Mouse (Mus musculus) forebrain, embryonic 11.5 days (tissue): Measurements from ENCODE around the gene Tgfbr3. TPM values are rescaled to one million over a fixed set of nuclear protein-coding genes. Genes with fewer than 3 reads are reported as not detected.

ENCODE experiments used
- ATAC-seq: fragments of 200-750 bp; cut with Nextera tagmentation; replicated peaks from 2 replicates; pipeline ENCODE4 v1.8.0; 2017; ENCODE audit warnings: moderate TSS enrichment; ENCODE audit not compliant: low FRiP score
- DNase-seq: peaks from one replicate; pipeline ENCODE4 v3.0.0-alpha.2; 2017; ENCODE audit warnings: low spot score
- H3K27ac ChIP-seq: fragments of 300-500 bp; sonication (generic); 2 replicates; pipeline ENCODE4 v1.5.1; 2014; ENCODE audit warnings: low read depth, low read length
- H3K27me3 ChIP-seq: fragments of 300-500 bp; sonication (generic); 2 replicates; pipeline ENCODE4 v1.6.1; 2014; ENCODE audit warnings: mild to moderate bottlenecking, low read length, mixed read lengths; ENCODE audit not compliant: control insufficient read depth, insufficient read depth
- H3K36me3 ChIP-seq: fragments of 300-500 bp; sonication (generic); 2 replicates; pipeline ENCODE4 v1.6.1; 2014; ENCODE audit warnings: mild to moderate bottlenecking, low read length, moderate library complexity, mixed read lengths; ENCODE audit not compliant: control insufficient read depth, insufficient read depth
- H3K4me1 ChIP-seq: fragments of 300-500 bp; sonication (generic); replicated peaks from 2 replicates; pipeline ENCODE4 v1.6.1; 2014; ENCODE audit warnings: low read length, mixed read lengths; ENCODE audit not compliant: control insufficient read depth, insufficient read depth
- H3K4me2 ChIP-seq: fragments of 300-500 bp; sonication (generic); 2 replicates; pipeline ENCODE4 v1.6.1; 2014; ENCODE audit warnings: low read depth, mild to moderate bottlenecking, low read length, moderate library complexity, mixed read lengths; ENCODE audit not compliant: severe bottlenecking
- H3K4me3 ChIP-seq: fragments of 300-500 bp; sonication (generic); 2 replicates; pipeline ENCODE4 v1.5.1; 2014; ENCODE audit warnings: low read depth, low read length
- H3K9ac ChIP-seq: fragments of 300-500 bp; sonication (generic); 2 replicates; pipeline ENCODE4 v1.6.1; 2014; ENCODE audit warnings: low read length
- H3K9me3 ChIP-seq: fragments of 300-500 bp; sonication (generic); 2 replicates; pipeline ENCODE4 v1.6.1; 2016; ENCODE audit warnings: low read length, mixed read lengths; ENCODE audit not compliant: control insufficient read depth
- WGBS: fragments of 180-500 bp; shearing (Covaris S2); extraction: QIAGEN DNeasy Blood & Tissue Kit; methylation state at CpG from one replicate; pipeline ENCODE4 v1.1.7; 2014; 5-methylcytosine and 5-hydroxymethylcytosine counted together
- polyA plus RNA-seq: library from polyadenylated mRNA; unstranded; fragments of >200 nt; fragmentation: Nextera tagmentation; extraction: Ambion mirVana; gene quantifications from 2 replicates; pipeline ENCODE4 v1.2.1, GENCODE M21; 2014

The Tgfbr3 gene
- polyA plus RNA-seq, 1 experiment from 2014 or later: 6.9 TPM

- H3K4me1 ChIP-seq: no peaks in the 10 kb centered on the region
- no peaks in the 10 kb centered on the region for H3K27me3 ChIP-seq
- no peak overlapping the region for H3K4me2 ChIP-seq
- no peak for DNase-seq
- H3K27ac ChIP-seq: no peak overlapping the region
- WGBS: 66% methylated on average over 9 of the region's 9 CpGs
- no peak overlapping the region for H3K4me3 ChIP-seq
- H3K36me3 ChIP-seq: no peaks in the 10 kb centered on the region
- H3K9me3 ChIP-seq: no peaks in the 10 kb centered on the region
- no peak for ATAC-seq
- no peak overlapping the region for H3K9ac ChIP-seq
Observed at GRCm38 (mm10) chr5:107201509-107202182, 87.8 kb downstream of the Tgfbr3 start.

GRCm38 (mm10) chr5:107200853-107201341 is 88.5 kb downstream of the Tgfbr3 start:
- DNase-seq (no peak), ATAC-seq (no peak)
- H3K9ac ChIP-seq: no peak overlapping the region
- no peaks in the 10 kb centered on the region for H3K4me1 ChIP-seq
- no peaks in the 10 kb centered on the region for H3K36me3 ChIP-seq
- H3K4me3 ChIP-seq: no peak overlapping the region
- H3K9me3 ChIP-seq: no peaks in the 10 kb centered on the region
- H3K4me2 ChIP-seq: no peak overlapping the region
- WGBS: 83% methylated on average over 12 of the region's 12 CpGs
- no peak overlapping the region for H3K27ac ChIP-seq
- no peaks in the 10 kb centered on the region for H3K27me3 ChIP-seq

GRCm38 (mm10) chr5:107200221-107200635 is 89.2 kb downstream of the Tgfbr3 start:
- Histone ChIP-seq H3K9me3 (no peaks in the 10 kb centered on the region), H3K36me3 (no peaks in the 10 kb centered on the region), H3K4me1 (no peaks in the 10 kb centered on the region), H3K4me2 (no peak overlapping the region), H3K9ac (no peak overlapping the region), H3K27ac (no peak overlapping the region), H3K27me3 (no peaks in the 10 kb centered on the region), H3K4me3 (no peak overlapping the region)
- no peak for ATAC-seq
- WGBS: 89% methylated on average over 10 of the region's 10 CpGs
- DNase-seq: no peak

DNA sequence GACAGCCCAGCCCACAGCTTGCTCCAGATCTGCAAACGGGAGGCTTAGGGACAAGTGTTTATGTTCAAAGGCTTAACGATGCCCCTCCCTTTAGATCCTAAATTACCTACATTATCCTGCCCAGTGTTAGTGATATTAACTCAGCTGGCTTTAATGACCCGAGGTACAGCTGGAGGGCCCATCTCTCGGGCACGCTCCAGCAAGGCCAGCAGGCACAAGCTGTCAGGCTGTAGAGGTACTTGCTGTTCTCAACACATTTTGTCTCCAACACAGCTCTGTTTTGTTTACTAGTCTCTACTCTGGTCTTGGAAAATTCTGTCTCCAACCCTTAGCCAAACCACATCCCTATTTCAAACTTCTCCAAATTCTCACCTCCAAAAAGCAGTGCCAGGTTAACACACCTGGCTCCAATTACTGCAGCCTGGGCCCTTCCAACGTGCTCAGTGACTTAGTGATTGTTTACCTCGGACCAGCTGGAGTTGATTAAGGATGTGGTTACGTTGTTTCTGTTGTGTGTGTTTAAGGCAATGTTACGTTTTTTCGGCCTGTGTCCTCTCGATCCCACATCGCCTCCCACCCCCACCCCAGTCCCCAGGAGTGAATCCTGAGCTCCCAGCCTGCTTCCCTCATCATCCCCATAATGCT is 93.6 kb downstream of the Tgfbr3 start:
- Histone ChIP-seq H3K4me2 (no peak overlapping the region), H3K9ac (no peak overlapping the region), H3K9me3 (no peaks in the 10 kb centered on the region), H3K4me3 (no peak overlapping the region), H3K27me3 (no peaks in the 10 kb centered on the region), H3K27ac (0 out of 2 replicates have a peak overlapping the region, but pooled peaks have one; percentile 3), H3K4me1 (no peaks in the 10 kb centered on the region), H3K36me3 (no peaks in the 10 kb centered on the region)
- ATAC-seq (no peak), DNase-seq (no peak)
- 58% methylated on average over 12 of the region's 12 CpGs for WGBS

- no peaks in the 10 kb centered on the region for H3K4me1 ChIP-seq
- no peaks in the 10 kb centered on the region for H3K27me3 ChIP-seq
- H3K36me3 ChIP-seq: no peaks in the 10 kb centered on the region
- no peak overlapping the region for H3K9ac ChIP-seq
- H3K27ac ChIP-seq: no peak overlapping the region
- H3K9me3 ChIP-seq: no peaks in the 10 kb centered on the region
- no peak for ATAC-seq
- 90% methylated on average over 9 of the region's 9 CpGs for WGBS
- no peak overlapping the region for H3K4me2 ChIP-seq
- DNase-seq: no peak
- H3K4me3 ChIP-seq: no peak overlapping the region
Observed at GRCm38 (mm10) chr5:107193160-107193559, 96.3 kb downstream of the Tgfbr3 start.

GRCm38 (mm10) chr5:107192372-107192771 is 97.1 kb downstream of the Tgfbr3 start:
- Histone ChIP-seq H3K36me3 (no peaks in the 10 kb centered on the region), H3K27me3 (no peaks in the 10 kb centered on the region), H3K4me3 (no peak overlapping the region), H3K4me1 (no peaks in the 10 kb centered on the region), H3K9ac (no peak overlapping the region), H3K27ac (no peak overlapping the region), H3K4me2 (no peak overlapping the region), H3K9me3 (no peaks in the 10 kb centered on the region)
- ATAC-seq (no peak), DNase-seq (no peak)
- WGBS: 88% methylated on average over 7 of the region's 7 CpGs

- no peaks in the 10 kb centered on the region for H3K9me3 ChIP-seq
- ATAC-seq (no peak), DNase-seq (no peak)
- no peaks in the 10 kb centered on the region for H3K36me3 ChIP-seq
- no peak overlapping the region for H3K27ac ChIP-seq
- H3K4me2 ChIP-seq: no peak overlapping the region
- H3K4me1 ChIP-seq: no peaks in the 10 kb centered on the region
- H3K4me3 ChIP-seq: no peak overlapping the region
- 90% methylated on average over 10 of the region's 10 CpGs for WGBS
- H3K27me3 ChIP-seq: no peaks in the 10 kb centered on the region
- no peak overlapping the region for H3K9ac ChIP-seq
Observed at GRCm38 (mm10) chr5:107188551-107188950, 100.9 kb downstream of the Tgfbr3 start.

GRCm38 (mm10) chr5:107186206-107186605 is 103.2 kb downstream of the Tgfbr3 start:
- Histone ChIP-seq H3K4me2 (no peak overlapping the region), H3K9ac (no peak overlapping the region), H3K27me3 (no peaks in the 10 kb centered on the region), H3K4me3 (no peak overlapping the region), H3K36me3 (no peaks in the 10 kb centered on the region), H3K27ac (no peak overlapping the region), H3K9me3 (no peaks in the 10 kb centered on the region), H3K4me1 (no peaks in the 10 kb centered on the region)
- no peak for ATAC-seq
- 84% methylated on average over 3 of the region's 3 CpGs for WGBS
- no peak for DNase-seq
